Mouse (Mus musculus): Measurements from ENCODE around the gene Zfp652. TPM values are rescaled to one million over a fixed set of nuclear protein-coding genes. Genes with fewer than 3 reads are reported as not detected.

Gene Zfp652
- polyA plus RNA-seq, 1 experiment from 2014 or later, result 26.6 TPM

- no peak for ATAC-seq (ENCODE audit: insufficient number of reproducible peaks, low FRiP score, low TSS enrichment, low read depth)
These were observed 124.0 kb downstream of the Zfp652 start for GRCm38 (mm10) chr11:95836433-95836832.

GRCm38 (mm10) chr11:95837059-95837458, 124.6 kb downstream of the Zfp652 start, which contains the start of gene Gngt2:
Gene Gngt2 (plus strand): TSS chr11:95837216.
- no peaks in the 10 kb centered on the region for H3K36me3 ChIP-seq
- peaks cover 58% of the 10 kb centered on the region for H3K4me1 ChIP-seq
- 37% methylated on average over 10 of the region's 10 CpGs for WGBS
- no peaks in the 10 kb centered on the region for H3K9me3 ChIP-seq
- no peak within 1 kb of the TSS for H3K4me3 ChIP-seq
- no peak for ATAC-seq (ENCODE audit: insufficient number of reproducible peaks, low FRiP score, low TSS enrichment, low read depth)
- H3K27me3 ChIP-seq, result peaks cover 59% of the 10 kb centered on the region
- peak within 1 kb of the TSS; percentile 34 for H3K27ac ChIP-seq
- 0 out of 2 replicates have a peak within 1 kb of the TSS, but pooled peaks have one; percentile 6 for H3K4me2 ChIP-seq
- H3K9ac ChIP-seq, result no peak within 1 kb of the TSS

More at GRCm38 (mm10) chr11:95836433-95836832, 124.0 kb downstream of the Zfp652 start:
- Histone ChIP-seq H3K4me3 (no peak overlapping the region), H3K27me3 (peaks cover 61% of the 10 kb centered on the region), H3K36me3 (no peaks in the 10 kb centered on the region), H3K4me2 (no peak overlapping the region), H3K9me3 (no peaks in the 10 kb centered on the region), H3K27ac (peak overlapping the region; percentile 34; the same call in 1 of the 2 replicates), H3K9ac (no peak overlapping the region), H3K4me1 (peaks cover 53% of the 10 kb centered on the region)
- WGBS, result 26% methylated on average over 6 of the region's 6 CpGs

- Histone ChIP-seq H3K9me3 (no peaks in the 10 kb centered on the region), H3K4me3 (no peak overlapping the region), H3K36me3 (no peaks in the 10 kb centered on the region), H3K9ac (no peak overlapping the region), H3K4me1 (peaks cover 53% of the 10 kb centered on the region), H3K27ac (no peak overlapping the region), H3K27me3 (peaks cover 50% of the 10 kb centered on the region), H3K4me2 (no peak overlapping the region)
- ATAC-seq (ENCODE audit: insufficient number of reproducible peaks, low FRiP score, low TSS enrichment, low read depth), result no peak
- WGBS, result 75% methylated on average over 4 of the region's 4 CpGs
These were observed 126.1 kb downstream of the Zfp652 start for GRCm38 (mm10) chr11:95838598-95838997.

- Histone ChIP-seq H3K27ac (no peak overlapping the region), H3K4me1 (peaks cover 47% of the 10 kb centered on the region), H3K9me3 (no peaks in the 10 kb centered on the region), H3K27me3 (peaks cover 43% of the 10 kb centered on the region), H3K4me2 (no peak overlapping the region), H3K36me3 (no peaks in the 10 kb centered on the region), H3K9ac (no peak overlapping the region), H3K4me3 (no peak overlapping the region)
- no peak for ATAC-seq (ENCODE audit: insufficient number of reproducible peaks, low FRiP score, low TSS enrichment, low read depth)
- WGBS, result 69% methylated on average over 8 of the region's 8 CpGs
These were observed 126.8 kb downstream of the Zfp652 start for GRCm38 (mm10) chr11:95838999-95839868.

DNA sequence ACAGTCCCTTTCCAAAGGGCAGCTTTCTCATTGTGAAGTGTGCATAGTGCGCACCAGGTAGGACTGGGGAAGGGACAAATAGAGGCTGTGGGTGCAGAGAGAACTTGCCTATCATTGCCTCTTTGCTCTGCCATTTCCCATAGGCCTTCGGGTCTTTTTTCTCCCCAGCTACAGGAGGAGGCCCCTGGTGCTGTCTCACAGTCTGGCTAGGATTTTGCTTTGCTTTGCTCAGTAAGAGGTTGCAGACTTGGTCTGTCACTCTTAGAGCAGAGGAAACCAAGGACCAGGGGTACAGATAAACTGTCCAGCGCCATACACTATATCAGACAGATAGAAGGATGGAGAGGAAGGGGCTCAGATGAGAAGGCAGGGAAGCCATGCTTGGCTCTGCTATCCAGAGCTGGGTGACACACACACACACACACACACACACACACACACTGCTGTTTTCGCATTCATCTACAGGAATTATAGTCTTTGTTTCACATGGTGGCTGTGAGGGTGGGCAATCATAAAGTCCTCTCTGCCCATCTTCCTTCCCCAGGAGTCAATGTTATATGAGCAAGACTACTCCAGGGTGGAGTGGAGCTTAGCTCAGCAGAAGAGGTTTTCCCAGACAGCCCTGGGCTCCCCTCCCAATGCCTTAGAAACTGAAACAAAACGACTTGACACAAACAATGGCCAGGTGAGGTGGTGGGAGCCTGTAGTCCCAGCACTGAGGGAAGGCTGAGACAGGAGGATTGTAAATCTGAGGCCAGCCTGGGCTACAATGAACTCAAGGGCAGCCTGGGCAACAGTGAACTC, 128.4 kb downstream of the Zfp652 start:
- Histone ChIP-seq H3K9ac (no peak overlapping the region), H3K4me1 (peaks cover 33% of the 10 kb centered on the region), H3K27ac (no peak overlapping the region), H3K36me3 (no peaks in the 10 kb centered on the region), H3K9me3 (no peaks in the 10 kb centered on the region), H3K4me3 (peak overlapping the region; percentile 22), H3K4me2 (no peak overlapping the region), H3K27me3 (peaks cover 27% of the 10 kb centered on the region)
- no peak for ATAC-seq (ENCODE audit: insufficient number of reproducible peaks, low FRiP score, low TSS enrichment, low read depth)
- WGBS, result 74% methylated on average over 5 of the region's 5 CpGs

DNA sequence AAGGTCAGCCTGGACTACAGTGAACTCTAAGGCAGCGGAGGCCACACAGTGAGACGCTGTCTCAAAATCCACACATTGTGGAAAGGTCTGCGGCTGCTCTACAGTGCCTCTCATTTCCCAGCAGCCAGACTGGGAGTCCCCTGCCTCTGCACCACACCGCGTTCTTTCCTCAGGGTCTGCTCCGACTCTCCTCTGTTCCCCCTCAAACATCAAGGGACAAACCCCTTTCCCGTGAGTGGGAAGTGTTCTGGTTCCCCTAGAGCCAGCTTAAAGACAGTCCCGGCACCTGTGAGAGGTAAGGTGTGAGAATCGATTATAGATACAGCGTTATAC, 129.0 kb downstream of the Zfp652 start:
- H3K36me3 ChIP-seq, result no peaks in the 10 kb centered on the region
- peaks cover 27% of the 10 kb centered on the region for H3K4me1 ChIP-seq
- H3K27me3 ChIP-seq, result peaks cover 21% of the 10 kb centered on the region
- peak overlapping the region; percentile 22 for H3K4me3 ChIP-seq
- ATAC-seq (ENCODE audit: insufficient number of reproducible peaks, low FRiP score, low TSS enrichment, low read depth), result no peak
- H3K9ac ChIP-seq, result peak overlapping the region; percentile 4; the same call in 1 of the 2 replicates
- H3K27ac ChIP-seq, result 0 out of 2 replicates have a peak overlapping the region, but pooled peaks have one; percentile 18
- H3K9me3 ChIP-seq, result no peaks in the 10 kb centered on the region
- H3K4me2 ChIP-seq, result peak overlapping the region; percentile 24; the same call in 1 of the 2 replicates
- WGBS, result 58% methylated on average over 10 of the region's 10 CpGs

DNA sequence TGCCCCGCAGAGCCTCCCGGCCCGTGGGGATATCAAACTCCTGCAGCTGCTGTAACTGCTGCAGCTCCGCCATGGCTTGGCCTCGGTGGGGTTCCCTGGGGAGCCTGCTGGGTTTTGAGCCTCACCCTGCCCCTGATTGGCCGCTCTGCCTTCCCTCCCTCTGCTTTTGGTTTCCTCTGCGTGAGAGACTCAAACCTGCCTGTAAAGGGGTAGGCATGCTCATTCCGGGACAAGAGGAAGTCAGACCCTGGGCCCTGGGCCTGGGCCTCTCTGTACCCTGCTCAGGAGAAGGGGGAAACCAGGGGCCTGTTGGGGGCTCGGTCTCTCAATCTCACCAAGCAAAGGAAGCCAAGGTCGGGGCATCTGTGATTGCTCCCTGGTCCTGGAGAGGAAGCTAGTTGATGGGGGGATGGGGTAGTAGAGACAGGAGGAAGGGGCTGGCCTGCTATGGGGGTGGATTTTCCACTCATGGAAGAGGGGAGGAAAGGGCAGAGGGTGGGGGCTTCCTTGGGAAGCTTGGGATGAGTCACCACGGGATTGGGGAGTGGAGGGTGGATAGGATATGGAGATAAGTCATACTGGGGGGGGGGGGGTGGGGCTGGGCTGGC, 129.7 kb downstream of the Zfp652 start, which contains the start of gene Abi3:
Gene Abi3 (minus strand): TSS at position 403 of the 608 bp plus-strand sequence.
- ATAC-seq (ENCODE audit: insufficient number of reproducible peaks, low FRiP score, low TSS enrichment, low read depth), result 0 out of 2 replicates have a peak, but pooled peaks have one; percentile 35
- Histone ChIP-seq H3K4me3 (peak within 1 kb of the TSS; percentile 22), H3K36me3 (no peaks in the 10 kb centered on the region), H3K27me3 (peaks cover 16% of the 10 kb centered on the region), H3K9ac (peak within 1 kb of the TSS; percentile 4; the same call in 1 of the 2 replicates), H3K4me1 (peaks cover 20% of the 10 kb centered on the region), H3K4me2 (peak within 1 kb of the TSS; percentile 24; the same call in 1 of the 2 replicates), H3K27ac (peak within 1 kb of the TSS; percentile 18; the same call in 1 of the 2 replicates), H3K9me3 (no peaks in the 10 kb centered on the region)
- WGBS, result 12% methylated on average over 11 of the region's 11 CpGs

GRCm38 (mm10) chr11:95842953-95843352, 130.5 kb downstream of the Zfp652 start:
- no peak overlapping the region for H3K9ac ChIP-seq
- no peak overlapping the region for H3K27ac ChIP-seq
- peaks cover 14% of the 10 kb centered on the region for H3K27me3 ChIP-seq
- no peaks in the 10 kb centered on the region for H3K36me3 ChIP-seq
- H3K4me3 ChIP-seq, result no peak overlapping the region
- no peaks in the 10 kb centered on the region for H3K9me3 ChIP-seq
- H3K4me1 ChIP-seq, result peaks cover 12% of the 10 kb centered on the region
- WGBS, result 66% methylated on average over 5 of the region's 5 CpGs
- H3K4me2 ChIP-seq, result no peak overlapping the region
- ATAC-seq (ENCODE audit: insufficient number of reproducible peaks, low FRiP score, low TSS enrichment, low read depth), result no peak

- H3K27ac ChIP-seq, result no peak overlapping the region
- WGBS, result 56% methylated on average over 6 of the region's 6 CpGs
- no peak overlapping the region for H3K4me3 ChIP-seq
- H3K36me3 ChIP-seq, result no peaks in the 10 kb centered on the region
- no peaks in the 10 kb centered on the region for H3K9me3 ChIP-seq
- H3K27me3 ChIP-seq, result peaks cover 13% of the 10 kb centered on the region
- H3K4me2 ChIP-seq, result no peak overlapping the region
- no peak for ATAC-seq (ENCODE audit: insufficient number of reproducible peaks, low FRiP score, low TSS enrichment, low read depth)
- H3K4me1 ChIP-seq, result peaks cover 10% of the 10 kb centered on the region
- no peak overlapping the region for H3K9ac ChIP-seq
These were observed 131.0 kb downstream of the Zfp652 start for GRCm38 (mm10) chr11:95843421-95843950.

GRCm38 (mm10) chr11:95844935-95845334, 132.5 kb downstream of the Zfp652 start:
- Histone ChIP-seq H3K9me3 (no peaks in the 10 kb centered on the region), H3K36me3 (no peaks in the 10 kb centered on the region), H3K9ac (no peak overlapping the region), H3K4me3 (no peak overlapping the region), H3K27ac (no peak overlapping the region), H3K27me3 (peaks cover 13% of the 10 kb centered on the region), H3K4me1 (peaks cover 10% of the 10 kb centered on the region), H3K4me2 (no peak overlapping the region)
- no peak for ATAC-seq (ENCODE audit: insufficient number of reproducible peaks, low FRiP score, low TSS enrichment, low read depth)
- WGBS, result 60% methylated on average over 4 of the region's 4 CpGs

DNA sequence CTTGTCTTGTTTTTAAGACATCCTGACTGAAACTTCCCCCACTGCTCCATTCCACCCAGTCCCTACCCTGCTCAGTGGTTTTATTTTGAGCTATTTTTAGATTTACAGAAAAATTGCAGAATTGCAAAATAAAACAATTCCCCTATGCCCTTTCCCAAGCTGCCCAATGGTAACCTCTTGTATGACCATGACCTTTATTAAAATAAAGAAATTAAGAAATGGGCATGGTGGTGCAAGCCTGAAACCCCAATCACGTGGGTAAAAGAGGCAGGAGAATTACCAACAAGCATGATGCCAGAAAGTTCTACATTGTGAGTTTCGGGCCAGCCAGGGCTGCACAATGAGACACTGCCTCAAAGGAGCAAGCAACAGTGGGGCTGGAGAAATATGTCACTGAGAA, 138.4 kb downstream of the Zfp652 start:
- 62% methylated on average over 2 of the region's 2 CpGs for WGBS
- H3K4me1 ChIP-seq, result no peaks in the 10 kb centered on the region
- H3K4me2 ChIP-seq, result no peak overlapping the region
- ATAC-seq (ENCODE audit: insufficient number of reproducible peaks, low FRiP score, low TSS enrichment, low read depth), result no peak
- H3K4me3 ChIP-seq, result no peak overlapping the region
- H3K27ac ChIP-seq, result no peak overlapping the region
- no peak overlapping the region for H3K9ac ChIP-seq
- no peaks in the 10 kb centered on the region for H3K36me3 ChIP-seq
- H3K27me3 ChIP-seq, result no peaks in the 10 kb centered on the region
- H3K9me3 ChIP-seq, result no peaks in the 10 kb centered on the region

All from limb, embryonic 15.5 days (tissue).